Mouse (Mus musculus): ENCODE measurements at regions not wholly inside any gene's neighbourhood (a gene's known extent, or its start where the extent isn't known, plus 50 kb on each side); places are given as distances from the start of the nearest gene placed in this dataset.

DNA sequence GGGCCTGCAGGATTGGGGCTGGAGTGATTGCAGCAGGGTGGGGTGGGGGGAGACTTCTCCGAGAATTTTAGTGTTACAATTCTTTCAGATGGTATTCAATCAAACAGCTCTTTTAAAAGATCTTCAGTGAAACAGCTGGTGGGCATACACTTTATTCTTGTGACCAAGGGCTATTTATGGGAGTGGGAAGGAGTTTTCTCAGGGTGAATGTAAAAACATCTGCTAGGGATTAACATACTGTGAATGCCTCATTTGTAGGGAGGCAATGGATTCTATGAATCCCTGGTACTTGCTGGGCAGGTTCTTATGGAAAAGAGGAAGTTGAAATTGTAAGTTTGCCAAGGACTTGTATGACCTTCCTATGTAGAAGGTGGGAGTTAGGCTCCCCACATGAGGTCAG lies 134.5 kb downstream of the 4930444P10Rik start:
- 62% methylated on average over 1 of the region's 1 CpGs for WGBS
- H3K9me3 ChIP-seq (ENCODE audit: control insufficient read depth, low read length): no peaks in the 10 kb centered on the region
- H3K4me2 ChIP-seq (ENCODE audit: low read depth, low read length): no peak overlapping the region
- H3K4me1 ChIP-seq (ENCODE audit: control insufficient read depth, insufficient read depth, low read length): no peaks in the 10 kb centered on the region
- H3K36me3 ChIP-seq (ENCODE audit: control insufficient read depth, insufficient read depth, low read length): no peaks in the 10 kb centered on the region
- DNase-seq (ENCODE audit: low spot score): peak; percentile 28
- H3K27me3 ChIP-seq (replicated peaks; ENCODE audit: control insufficient read depth, insufficient read depth, low read length): no peaks in the 10 kb centered on the region
- ATAC-seq (ENCODE audit: low read depth): no peak
- H3K4me3 ChIP-seq (ENCODE audit: low read depth, low read length): no peak overlapping the region
- no peak overlapping the region for H3K27ac ChIP-seq (replicated peaks; ENCODE audit: low read depth, low read length)
- H3K9ac ChIP-seq (ENCODE audit: low read depth, low read length): no peak overlapping the region

DNA sequence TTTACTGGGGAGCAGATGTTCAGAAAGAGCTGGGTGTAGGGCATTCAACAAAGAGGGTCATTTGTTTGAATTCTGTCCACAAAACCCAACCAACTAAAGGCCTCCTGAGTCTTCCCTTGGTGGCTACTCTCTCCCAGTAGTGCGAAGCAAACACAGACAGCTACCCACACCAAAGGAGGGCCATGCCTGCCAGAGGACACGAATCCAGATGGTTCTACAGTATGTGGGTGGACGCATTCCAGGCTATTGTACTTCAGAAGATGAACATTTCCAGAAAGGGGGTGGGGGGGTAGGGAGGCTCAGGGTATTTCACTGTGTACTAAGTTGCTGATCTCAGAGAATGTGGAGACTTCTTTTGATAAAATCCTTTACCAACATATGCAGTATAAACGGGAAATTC lies 149.5 kb downstream of the 4930444P10Rik start:
- Histone ChIP-seq H3K27ac (replicated peaks; ENCODE audit: low read depth, low read length) (no peak overlapping the region), H3K27me3 (replicated peaks; ENCODE audit: control insufficient read depth, insufficient read depth, low read length) (no peaks in the 10 kb centered on the region), H3K9ac (ENCODE audit: low read depth, low read length) (no peak overlapping the region), H3K4me3 (ENCODE audit: low read depth, low read length) (no peak overlapping the region), H3K4me2 (ENCODE audit: low read depth, low read length) (no peak overlapping the region), H3K36me3 (ENCODE audit: control insufficient read depth, insufficient read depth, low read length) (no peaks in the 10 kb centered on the region), H3K9me3 (ENCODE audit: control insufficient read depth, low read length) (no peaks in the 10 kb centered on the region), H3K4me1 (ENCODE audit: control insufficient read depth, insufficient read depth, low read length) (no peaks in the 10 kb centered on the region)
- DNase-seq (ENCODE audit: low spot score) (no peak), ATAC-seq (ENCODE audit: low read depth) (no peak)
- WGBS: 66% methylated on average over 4 of the region's 4 CpGs

DNA sequence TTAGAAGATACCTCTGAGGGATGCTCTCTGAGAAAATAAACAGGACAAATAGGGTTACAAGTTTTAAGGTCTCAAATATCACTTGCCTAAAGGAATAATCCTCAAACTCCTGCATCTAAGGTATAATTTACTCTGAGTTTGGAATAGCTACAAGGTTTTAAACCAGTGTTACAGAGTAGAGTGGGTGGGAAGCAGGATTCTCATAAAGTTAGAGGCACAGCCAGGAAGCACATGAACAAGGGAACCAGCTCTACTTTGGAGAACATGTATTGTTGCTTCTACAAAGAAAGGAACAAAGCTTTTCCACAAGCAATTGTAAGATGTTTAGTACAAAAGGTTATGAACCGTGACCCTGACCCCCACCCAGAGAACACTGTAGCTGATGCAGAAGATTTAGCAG lies 150.1 kb downstream of the 4930444P10Rik start:
- H3K4me1 ChIP-seq (ENCODE audit: control insufficient read depth, insufficient read depth, low read length): no peaks in the 10 kb centered on the region
- no peaks in the 10 kb centered on the region for H3K27me3 ChIP-seq (replicated peaks; ENCODE audit: control insufficient read depth, insufficient read depth, low read length)
- no peak for ATAC-seq (ENCODE audit: low read depth)
- no peak for DNase-seq (ENCODE audit: low spot score)
- no peak overlapping the region for H3K9ac ChIP-seq (ENCODE audit: low read depth, low read length)
- H3K36me3 ChIP-seq (ENCODE audit: control insufficient read depth, insufficient read depth, low read length): no peaks in the 10 kb centered on the region
- no peak overlapping the region for H3K4me3 ChIP-seq (ENCODE audit: low read depth, low read length)
- H3K27ac ChIP-seq (replicated peaks; ENCODE audit: low read depth, low read length): no peak overlapping the region
- 73% methylated on average over 1 of the region's 1 CpGs for WGBS
- no peak overlapping the region for H3K4me2 ChIP-seq (ENCODE audit: low read depth, low read length)
- no peaks in the 10 kb centered on the region for H3K9me3 ChIP-seq (ENCODE audit: control insufficient read depth, low read length)

Data from embryonic facial prominence, embryonic 14.5 days (tissue).